Mouse (Mus musculus) liver, embryonic 14.5 days (tissue): Measurements from ENCODE around the gene Rapgef3. TPM values are rescaled to one million over a fixed set of nuclear protein-coding genes. Genes with fewer than 3 reads are reported as not detected.

Experiments used
- ATAC-seq: fragments of 200-750 bp; cut with Nextera tagmentation; 2 replicates; pipeline ENCODE4 v1.8.0; 2017; ENCODE audit warnings: moderate number of reproducible peaks, mild to moderate bottlenecking, moderate library complexity; ENCODE audit not compliant: insufficient read depth
- DNase-seq, 3 experiments: peaks; one replicate each; pipeline ENCODE4 v3.0.0-alpha.2; 2012 to 2013; ENCODE audit warnings: low read depth in 3 of 3, low spot score in 3 of 3
- H3K27ac ChIP-seq: fragments of 300-500 bp; sonication (generic); 2 replicates; pipeline ENCODE4 v1.5.1; 2014; ENCODE audit warnings: moderate library complexity, mild to moderate bottlenecking, control low read depth, inconsistent platforms
- H3K27me3 ChIP-seq: fragments of 300-500 bp; sonication (generic); 2 replicates; pipeline ENCODE4 v1.6.1; 2014; ENCODE audit warnings: mild to moderate bottlenecking, low read length, moderate library complexity; ENCODE audit not compliant: control insufficient read depth, insufficient read depth
- H3K36me3 ChIP-seq: fragments of 300-500 bp; sonication (generic); replicated peaks from 2 replicates; pipeline ENCODE4 v1.6.1; 2014; ENCODE audit warnings: low read depth; ENCODE audit not compliant: control insufficient read depth, insufficient read depth
- H3K4me1 ChIP-seq, 2 experiments: fragments of 200-500 bp in 1 of 2; fragments of 300-500 bp in 1 of 2; sonication (generic) in 1 of 2; replicated peaks; 2 replicates each; pipeline ENCODE4 v1.6.1; 2012 to 2014; ENCODE audit warnings: antibody characterized with exemption in 1 of 2, inconsistent platforms in 1 of 2, low read length in 1 of 2; ENCODE audit not compliant: control insufficient read depth in 2 of 2, insufficient read depth in 2 of 2
- H3K4me2 ChIP-seq: fragments of 300-500 bp; sonication (generic); 2 replicates; pipeline ENCODE4 v1.6.1; 2014; ENCODE audit warnings: low read depth, mild to moderate bottlenecking, control low read depth, moderate library complexity
- H3K4me3 ChIP-seq, 2 experiments: fragments of 200-500 bp in 1 of 2; fragments of 300-500 bp in 1 of 2; sonication (generic) in 1 of 2; 2 replicates each; pipeline ENCODE4 v1.5.1; 2012 to 2014; ENCODE audit warnings: low read depth in 2 of 2, low read length in 2 of 2, mild to moderate bottlenecking in 2 of 2, control low read depth in 1 of 2, inconsistent platforms in 1 of 2, moderate library complexity in 1 of 2; ENCODE audit not compliant: insufficient read depth in 1 of 2
- H3K9ac ChIP-seq: fragments of 300-500 bp; sonication (generic); replicated peaks from 2 replicates; pipeline ENCODE4 v1.6.1; 2014; ENCODE audit warnings: mild to moderate bottlenecking, control low read depth, moderate library complexity
- H3K9me3 ChIP-seq: fragments of 300-500 bp; sonication (generic); 2 replicates; pipeline ENCODE4 v1.6.1; 2016; ENCODE audit warnings: low read length, mixed read lengths; ENCODE audit not compliant: control insufficient read depth
- CTCF ChIP-seq: IDR thresholded peaks from 2 replicates; pipeline ENCODE4 v1.5.1; 2016; ENCODE audit warnings: antibody characterized with exemption, low read depth, control low read depth
- EP300 ChIP-seq: IDR thresholded peaks from 2 replicates; pipeline ENCODE4 v1.6.1; 2016; ENCODE audit warnings: antibody characterized with exemption, low read depth
- WGBS: fragments of 180-500 bp; shearing (Covaris S2); extraction: QIAGEN DNeasy Blood & Tissue Kit; methylation state at CpG from one replicate; pipeline ENCODE4 v1.1.7; 2014; ENCODE audit not compliant: insufficient replicate concordance; 5-methylcytosine and 5-hydroxymethylcytosine counted together
- polyA plus RNA-seq, 2 experiments: library from polyadenylated mRNA; depleted of rRNA in 1 of 2; stranded (reverse) in 1 of 2; unstranded in 1 of 2; fragments of >200 nt; fragmentation: Nextera tagmentation in 1 of 2; extraction: Ambion mirVana in 1 of 2; gene quantifications; 2 replicates each; pipeline versions ENCODE4 v1.2.1 to v1.2.3; 2012 to 2014

Gene Rapgef3
- polyA plus RNA-seq, 2 experiments: 0.84 to 2.2 TPM

DNA sequence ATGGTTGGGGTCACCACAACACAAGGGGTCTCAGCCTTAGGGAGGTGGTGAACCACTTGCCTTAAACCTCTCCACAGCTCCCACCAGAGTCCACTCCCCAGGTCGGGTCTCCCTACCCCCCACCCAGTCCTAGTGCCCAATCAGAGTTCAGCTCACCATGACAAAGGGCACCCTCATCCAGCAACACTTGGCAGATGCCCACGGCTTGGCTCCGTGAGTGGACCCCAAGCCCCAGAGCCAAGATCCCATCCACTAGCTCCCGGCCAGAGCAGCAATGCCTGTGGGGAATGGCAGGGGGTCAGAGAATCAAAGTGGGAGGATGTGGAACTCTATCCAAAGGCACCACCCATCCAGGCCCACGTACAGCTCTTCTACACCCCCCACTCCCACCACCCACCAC lies 6.8 kb downstream of the Rapgef3 start:
- peaks cover 4% of the 10 kb centered on the region; the same call in 1 of the 2 replicates for H3K27me3 ChIP-seq
- H3K36me3 ChIP-seq: no peaks in the 10 kb centered on the region
- ATAC-seq (no peak), DNase-seq (no peak)
- H3K9me3 ChIP-seq: no peaks in the 10 kb centered on the region
- H3K4me3 ChIP-seq: no peak overlapping the region
- H3K4me1 ChIP-seq: no peaks in the 10 kb centered on the region
- no peak overlapping the region for H3K9ac ChIP-seq
- no peak overlapping the region for H3K27ac ChIP-seq
- WGBS: 64% methylated on average over 5 of the region's 5 CpGs
- TF ChIP-seq EP300 (no peak), CTCF (no peak)
- no peak overlapping the region; the same call in 1 of the 2 replicates for H3K4me2 ChIP-seq

DNA sequence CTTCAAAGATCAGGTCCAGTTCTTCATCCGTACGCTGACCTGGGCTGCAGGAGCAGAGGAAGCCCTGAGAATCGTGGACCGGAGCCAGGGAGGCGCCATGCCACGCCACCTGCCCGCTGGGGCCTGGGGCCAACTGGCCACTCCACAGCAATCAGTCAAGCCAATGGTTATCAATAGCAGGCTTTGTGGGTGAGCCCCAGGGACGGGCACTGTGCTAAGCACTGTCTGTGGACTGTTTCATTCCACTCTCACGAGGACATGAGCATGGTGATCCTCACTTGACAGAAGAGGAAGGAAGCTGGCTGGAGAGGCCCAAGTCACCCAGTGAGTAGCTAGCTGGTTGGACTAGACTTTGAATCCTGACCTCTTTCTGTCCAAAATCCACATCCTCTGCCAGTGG lies 7.8 kb downstream of the Rapgef3 start:
- Histone ChIP-seq H3K27me3 (no peaks in the 10 kb centered on the region; the same call in 1 of the 2 replicates), H3K9me3 (no peaks in the 10 kb centered on the region), H3K9ac (no peak overlapping the region), H3K27ac (no peak overlapping the region), H3K4me1 (no peaks in the 10 kb centered on the region), H3K4me2 (no peak overlapping the region), H3K4me3 (no peak overlapping the region), H3K36me3 (no peaks in the 10 kb centered on the region)
- ATAC-seq: no peak
- WGBS: 55% methylated on average over 9 of the region's 9 CpGs
- TF ChIP-seq EP300 (no peak), CTCF (no peak)
- DNase-seq: no peak

GRCm38 (mm10) chr15:97755361-97755760 lies 12.4 kb downstream of the Rapgef3 start:
- H3K9me3 ChIP-seq: no peaks in the 10 kb centered on the region
- H3K4me1 ChIP-seq: no peaks in the 10 kb centered on the region
- WGBS: 60% methylated on average over 8 of the region's 8 CpGs
- H3K4me3 ChIP-seq: no peak overlapping the region
- H3K27me3 ChIP-seq: no peaks in the 10 kb centered on the region
- no peak overlapping the region for H3K4me2 ChIP-seq
- no peaks in the 10 kb centered on the region for H3K36me3 ChIP-seq
- ATAC-seq: no peak
- no peak for DNase-seq
- TF ChIP-seq EP300: no peak
- TF ChIP-seq CTCF: no peak
- no peak overlapping the region for H3K9ac ChIP-seq
- H3K27ac ChIP-seq: no peak overlapping the region

GRCm38 (mm10) chr15:97754476-97754875 lies 13.3 kb downstream of the Rapgef3 start:
- DNase-seq: no peak
- no peak overlapping the region for H3K9ac ChIP-seq
- no peak overlapping the region for H3K4me3 ChIP-seq
- WGBS: 70% methylated on average over 6 of the region's 6 CpGs
- H3K4me1 ChIP-seq: no peaks in the 10 kb centered on the region
- TF ChIP-seq EP300: no peak
- H3K9me3 ChIP-seq: no peaks in the 10 kb centered on the region
- no peak for ATAC-seq
- no peaks in the 10 kb centered on the region for H3K27me3 ChIP-seq
- H3K36me3 ChIP-seq: no peaks in the 10 kb centered on the region
- no peak overlapping the region for H3K27ac ChIP-seq
- no peak overlapping the region for H3K4me2 ChIP-seq

DNA sequence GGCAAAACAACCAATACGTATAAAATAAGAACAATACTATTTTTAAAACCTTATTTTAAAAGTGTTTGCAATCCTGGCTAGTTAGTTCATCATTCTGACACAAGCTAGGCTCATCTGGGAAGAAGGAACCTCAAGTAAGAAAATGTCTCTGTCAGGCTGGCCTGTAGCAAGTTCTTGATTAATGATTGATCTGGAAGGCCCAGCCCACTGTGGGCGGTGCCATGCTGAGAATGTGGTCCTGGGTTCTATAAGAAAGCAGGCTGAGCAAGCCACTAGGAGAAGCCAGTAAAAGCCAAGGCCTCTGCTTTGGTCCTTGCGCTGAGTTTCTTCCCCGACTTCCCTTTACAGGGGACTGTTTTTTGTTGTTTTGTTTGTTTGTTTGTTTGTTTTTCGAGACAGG lies 15.3 kb downstream of the Rapgef3 start:
- Histone ChIP-seq H3K27ac (no peak overlapping the region), H3K9ac (no peak overlapping the region), H3K36me3 (no peaks in the 10 kb centered on the region), H3K9me3 (no peaks in the 10 kb centered on the region), H3K27me3 (no peaks in the 10 kb centered on the region), H3K4me2 (no peak overlapping the region), H3K4me1 (peaks cover 0 to 8% of the 10 kb centered on the region in 2 experiments; a peak in 2 of 4 replicates), H3K4me3 (no peak overlapping the region)
- TF ChIP-seq EP300: no peak
- no peak for TF ChIP-seq CTCF
- no peak for DNase-seq
- no peak for ATAC-seq
- 73% methylated on average over 5 of the region's 5 CpGs for WGBS
